In the genomic region with DNA sequence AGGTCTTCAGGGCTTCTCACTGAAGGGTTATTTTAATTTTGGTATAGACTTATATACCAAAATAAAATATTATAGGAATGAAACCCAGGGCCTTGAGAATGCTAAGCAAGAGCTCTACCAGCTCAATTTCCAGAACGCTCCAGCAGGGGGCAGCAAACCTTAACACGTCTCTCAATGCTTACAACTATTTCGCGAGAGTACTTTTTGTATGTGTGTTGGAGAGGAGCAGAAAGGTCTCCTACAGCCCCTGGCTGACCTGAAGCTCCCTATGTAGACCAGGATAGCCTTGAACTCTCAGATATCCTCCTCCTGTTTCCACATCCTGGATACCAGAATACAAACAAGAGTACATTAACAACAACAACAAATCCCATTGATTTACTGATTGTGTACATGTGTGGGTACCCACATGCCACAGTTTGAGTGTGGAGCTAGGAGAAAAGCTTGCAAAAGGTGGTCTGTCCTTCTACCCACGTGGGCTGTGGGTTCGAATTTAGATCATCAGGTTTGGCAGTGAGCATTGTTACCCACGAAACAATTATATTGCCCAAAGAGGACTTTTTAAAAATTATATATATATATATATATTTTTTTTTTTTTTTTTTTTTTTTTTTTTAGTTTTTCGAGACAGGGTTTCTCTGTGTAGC, we compare ENCODE assay signal across 8 mouse cellular contexts. TPM values are rescaled to one million over a fixed set of nuclear protein-coding genes. Genes with fewer than 3 reads are reported as not detected.
DNase-seq lines count a peak whose midpoint lies in the region; TF ChIP-seq lines count a peak whose summit lies in the region.
"Had no signal": no experiment of that assay in that cellular context is flagged by ENCODE, and none has a peak within 500 bp of the region (broad histone marks: within the 10 kb centered on the region; RNA-seq: fewer than 3 reads in every experiment).

No protein-coding gene starts in this region.

- dilution Hi-C loops in CH12.LX (cut with MboI; ENCODE audit: extremely low pct_ligation_motif_present, extremely low pct_unique_long_range_greater_than_20kb, low sequenced_read_pairs), result no loop called here

- no peaks in the 10 kb centered on the region for H3K36me3 ChIP-seq in C2C12 (ENCODE audit: control insufficient read depth, insufficient read depth)
- H3K36me3 ChIP-seq in CH12.LX (replicated peaks in 1 of 2; ENCODE audit: control insufficient read depth in 1 of 2, insufficient read depth in 1 of 2, low read length in 1 of 2), result no peaks in the 10 kb centered on the region
- H3K36me3 ChIP-seq: limb, embryonic 12.5 days had no signal

- H3K79me2 ChIP-seq in C2C12 (ENCODE audit: control insufficient read depth, insufficient read depth) (no peaks in the 10 kb centered on the region), CH12.LX (replicated peaks; ENCODE audit: control insufficient read depth, extremely low read depth, insufficient read depth, poor library complexity, severe bottlenecking) (no peaks in the 10 kb centered on the region)

- peak; percentile 92 for DNase-seq in CH12.LX (ENCODE audit: extremely low read depth)
- DNase-seq in brain, embryonic 18.5 days (ENCODE audit: low read depth, low spot score), result peak; percentile 46
- DNase-seq in frontal cortex, postnatal 36 days (ENCODE audit: low spot score in 2 of 2), result peak; percentile 81
- DNase-seq in layer of hippocampus, adult 2 months (ENCODE audit: low spot score in 2 of 2), result peak; percentile 49 to 83
- peak; percentile 74 for DNase-seq in lung, postnatal 25 days (ENCODE audit: low spot score)
- DNase-seq in spleen, postnatal 10 days (ENCODE audit: low spot score in 2 of 2), result peak; percentile 78 to 92

- H3K79me3 ChIP-seq in C2C12 (ENCODE audit: low read depth), result no peaks in the 10 kb centered on the region

- TF ChIP-seq RAD21 in CH12.LX (IDR thresholded peaks at IDR 0.05; ENCODE audit: low read depth, low read length), result peak; percentile 76

- TF ChIP-seq CTCF in C2C12 (IDR thresholded peaks at IDR 0.05; ENCODE audit: control insufficient read depth, insufficient read depth, insufficient read length) (peak; percentile 58), CH12.LX (conservative IDR thresholded peaks at IDR 0.05 in 1 of 2, IDR thresholded peaks at IDR 0.05 in 1 of 2; ENCODE audit: low read depth in 2 of 2, low read length in 2 of 2) (peak; percentile 87 to 90)
- TF ChIP-seq CTCF in layer of hippocampus, adult 2 months (conservative IDR thresholded peaks at IDR 0.05), result peak; percentile 95

- H3K4me3 ChIP-seq in C2C12 (ENCODE audit: insufficient read depth, poor library complexity, severe bottlenecking) (no peak overlapping the region), CH12.LX (replicated peaks in 1 of 3; ENCODE audit: low read depth in 2 of 3, low read length in 2 of 3, poor library complexity in 1 of 3) (no peak overlapping the region)
- H3K4me3 ChIP-seq in layer of hippocampus, adult 2 months, result no peak overlapping the region
- H3K4me3 ChIP-seq: limb, embryonic 12.5 days had no signal

- peaks cover 3% of the 10 kb centered on the region for H3K9me3 ChIP-seq in CH12.LX (replicated peaks; ENCODE audit: low read length)

- H3K27me3 ChIP-seq in C2C12 (ENCODE audit: control insufficient read depth, insufficient read depth, insufficient read length) (no peaks in the 10 kb centered on the region), CH12.LX (replicated peaks) (no peaks in the 10 kb centered on the region)

- peak overlapping the region; percentile 57; the same call in 1 of the 2 replicates for H3K4me2 ChIP-seq in CH12.LX (ENCODE audit: insufficient read depth, low read depth, poor library complexity, severe bottlenecking)
- H3K4me2 ChIP-seq: limb, embryonic 12.5 days had no signal

- no peak overlapping the region for H3K27ac ChIP-seq in CH12.LX (ENCODE audit: insufficient read depth, low read depth)
- no peak overlapping the region for H3K27ac ChIP-seq in layer of hippocampus, adult 2 months
- H3K27ac ChIP-seq: limb, embryonic 12.5 days had no signal

- no peak overlapping the region for H3K9ac ChIP-seq in CH12.LX (ENCODE audit: insufficient read depth, low read depth)
- H3K9ac ChIP-seq: limb, embryonic 12.5 days had no signal

- in situ Hi-C loops in CH12.LX (cut with MboI; ENCODE audit: low pct_ligation_motif_present, low pct_unique_long_range_greater_than_20kb, low sequenced_read_pairs), result no loop called here

- peaks cover 0 to 10% of the 10 kb centered on the region in 2 experiments; a peak in 2 of 4 replicates for H3K4me1 ChIP-seq in CH12.LX (ENCODE audit: control insufficient read depth in 1 of 2, insufficient read depth in 2 of 2)

- TF ChIP-seq EP300 in CH12.LX (IDR thresholded peaks at IDR 0.05; ENCODE audit: low read length), result no peak

- TF ChIP-seq POLR2A in CH12.LX (IDR thresholded peaks at IDR 0.05; ENCODE audit: low read depth, low read length), result peak; percentile 26; the same call in 1 of the 2 replicates

- no peak overlapping the region for H3ac ChIP-seq in C2C12 (ENCODE audit: control insufficient read depth, insufficient read length, low read depth)

TF ChIP-seq in C2C12, 6 proteins besides CTCF, POLR2A, EP300 and RAD21:
- no peak for TF ChIP-seq MYOG (IDR thresholded peaks at IDR 0.05; ENCODE audit: control insufficient read depth, extremely low read depth, insufficient read length)
- no peak for TF ChIP-seq FOSL1 (IDR thresholded peaks at IDR 0.05; ENCODE audit: insufficient read depth, low read length, poor library complexity, severe bottlenecking)
- no peak for TF ChIP-seq USF1 (IDR thresholded peaks at IDR 0.05; ENCODE audit: low read depth)
- no peak for TF ChIP-seq MYOD1 (IDR thresholded peaks at IDR 0.05; ENCODE audit: control insufficient read depth, insufficient read length, low read depth)
- TF ChIP-seq CEBPB (IDR thresholded peaks at IDR 0.05; ENCODE audit: low read depth), result no peak
- TF ChIP-seq MAX (IDR thresholded peaks at IDR 0.05), result no peak

TF ChIP-seq in CH12.LX, 34 proteins besides CTCF, POLR2A, EP300 and RAD21:
- TF ChIP-seq SMC3 (IDR thresholded peaks at IDR 0.05; ENCODE audit: low read depth, low read length), result peak; percentile 60
- TF ChIP-seq TCF12 (IDR thresholded peaks at IDR 0.05; ENCODE audit: low read depth, low read length), result no peak
- 0 out of 2 replicates have a peak, but pooled peaks have one; percentile 25 for TF ChIP-seq MAX (IDR thresholded peaks at IDR 0.05; ENCODE audit: low read length)
- peak; percentile 51 for TF ChIP-seq ZNF384 (IDR thresholded peaks at IDR 0.05; ENCODE audit: low read depth, low read length)
- no peak for TF ChIP-seq UBTF (IDR thresholded peaks at IDR 0.05; ENCODE audit: low read depth, low read length)
- peak; percentile 26; the same call in 1 of the 2 replicates for TF ChIP-seq HCFC1 (IDR thresholded peaks at IDR 0.05; ENCODE audit: low read depth, low read length)
- TF ChIP-seq JUND (conservative IDR thresholded peaks at IDR 0.05; ENCODE audit: low read depth, low read length), result 0 out of 2 replicates have a peak, but pooled peaks have one; percentile 9
- TF ChIP-seq MYC (IDR thresholded peaks at IDR 0.05; ENCODE audit: low read depth, low read length), result 0 out of 2 replicates have a peak, but pooled peaks have one; percentile 45

RNA-seq across cellular contexts. Expression of a gene that starts 4.9 kb away (rescaled TPM):
- polyA plus RNA-seq in C2C12 (2012; fragmentation: generic; extraction: Trizol) (976 TPM), CH12.LX (2012; ENCODE audit: insufficient read length, low read depth) (183 and 220 TPM in 2 replicates)
- total RNA-seq in CH12.LX (2012; rRNA removed) (178 and 229 TPM in 2 replicates), CH12.LX (2014; rRNA removed) (359 and 390 TPM in 2 replicates)
- total RNA-seq in layer of hippocampus, adult 2 months (2021), result 10 to 100 TPM; 49.6 to 51.1 TPM

RNA-seq across cellular contexts. Expression of a gene that starts 30.2 kb away (rescaled TPM):
- 1.3 TPM for polyA plus RNA-seq in C2C12 (2012; fragmentation: generic; extraction: Trizol)
- not detected in 2 replicates for total RNA-seq in CH12.LX (2012; rRNA removed)
- 0.12 TPM in 1 of 2 replicates, not detected in the other for total RNA-seq in CH12.LX (2014; rRNA removed)
- not detected in 2 replicates for polyA plus RNA-seq in CH12.LX (2012; ENCODE audit: insufficient read length, low read depth)
- total RNA-seq in layer of hippocampus, adult 2 months (2021), result under 1 TPM; 0.67 to 0.83 TPM

RNA-seq across cellular contexts. Expression of a gene that starts 49.6 kb away (rescaled TPM):
- polyA plus RNA-seq in C2C12 (2012; fragmentation: generic; extraction: Trizol) (49.0 TPM), CH12.LX (2012; ENCODE audit: insufficient read length, low read depth) (61.0 and 74.2 TPM in 2 replicates)
- total RNA-seq in CH12.LX (2012; rRNA removed) (17.8 and 25.0 TPM in 2 replicates), CH12.LX (2014; rRNA removed) (19.2 and 20.2 TPM in 2 replicates)
- total RNA-seq in layer of hippocampus, adult 2 months (2021), result under 1 TPM; 0.36 to 0.64 TPM

Comparison
In these comparisons a context has a peak if more than half of its experiments do, and no peak if none do; other contexts are left out.
1. RNA of a gene that starts 49.6 kb away (total RNA-seq): 17.8 to 25.0 TPM in CH12.LX; 0.36 to 0.64 TPM in layer of hippocampus, adult 2 months; every median in the first group is over 10 times any median in the second.
2. Peak in every context shown above with its lines, with median percentiles within 50 percentile points of each other: CTCF ChIP-seq and DNase-seq.